Mouse (Mus musculus) gastrocnemius, postnatal 25 days (tissue): ENCODE data around the gene Elmo3. TPM values are rescaled to one million over a fixed set of nuclear protein-coding genes. Genes with fewer than 3 reads are reported as not detected.

Source experiments
- DNase-seq: peaks from one replicate; pipeline ENCODE4 v3.0.0; 2022
- microRNA-seq, 2 experiments: library from miRNA; unstranded; fragments of <30 nt; microRNA quantifications; one replicate each; pipeline ENCODE4 v1.2.0; 2021; ENCODE audit warnings: borderline replicate concordance in 2 of 2
- total RNA-seq, 2 experiments: library from RNA; stranded (reverse); gene quantifications; 1 replicate in 1 of 2; 2 replicates in 1 of 2; pipeline ENCODE4 v1.2.3; 2021

Elmo3 gene
- total RNA-seq, 2 experiments from 2014 or later, result 0.49 to 0.99 TPM

GRCm38 (mm10) chr8:105354549-105354948 is 49.1 kb downstream of the Elmo3 start:
- no peak for DNase-seq

- no peak for DNase-seq
Observed at GRCm38 (mm10) chr8:105355179-105356024, 50.0 kb downstream of the Elmo3 start.

- no peak for DNase-seq
Observed at GRCm38 (mm10) chr8:105356681-105357080, 51.3 kb downstream of the Elmo3 start.

- no peak for DNase-seq
Observed at GRCm38 (mm10) chr8:105359208-105359607, 53.8 kb downstream of the Elmo3 start.

- DNase-seq, result no peak
Observed at GRCm38 (mm10) chr8:105359646-105360045, 54.2 kb downstream of the Elmo3 start.

Small RNAs within 50 kb of the gene (microRNA-seq; reads per million reads assigned to microRNA genes)
- gene Gm27320 (0 reads per million in 2 experiments), gene Mir328 (578 to 583 reads per million in 2 experiments)

Other genes with a start within 250 kb of the Elmo3 start
- not detected for gene Ces3b, start 221.8 kb upstream of the Elmo3 start, total RNA-seq
- gene Ces4a, start 173.8 kb upstream of the Elmo3 start, total RNA-seq, result not detected
- 10 to 100 TPM; 42.1 to 42.2 TPM for gene Cbfb, start 134.9 kb upstream of the Elmo3 start, total RNA-seq
- 10 to 100 TPM; 13.5 to 24.2 TPM for gene D230025D16Rik, start 80.5 kb upstream of the Elmo3 start, total RNA-seq
- gene B3gnt9, start 50.4 kb upstream of the Elmo3 start, total RNA-seq, result 1 to 10 TPM; 2.6 TPM
- gene Tradd, start 41.0 kb upstream of the Elmo3 start, total RNA-seq, result 1 to 10 TPM; 3.0 TPM
- gene Fbxl8, start 41.0 kb upstream of the Elmo3 start, total RNA-seq, result 1 to 10 TPM in 1 of 2 experiments, under 1 TPM in 1; 0.90 to 1.0 TPM
- 1 to 10 TPM; 2.9 to 3.0 TPM for gene Hsf4, start 35.8 kb upstream of the Elmo3 start, total RNA-seq
- gene Nol3, start 29.5 kb upstream of the Elmo3 start, total RNA-seq, result 10 to 100 TPM; 22.3 to 23.3 TPM
- gene 4931428F04Rik, start 15.7 kb upstream of the Elmo3 start, total RNA-seq, result under 1 TPM; 0.64 to 0.84 TPM
- 1 to 10 TPM; 1.4 to 2.5 TPM for gene Exoc3l, start 9.5 kb upstream of the Elmo3 start, total RNA-seq
- gene E2f4, start 7.9 kb upstream of the Elmo3 start, total RNA-seq, result 10 to 100 TPM; 21.8 to 24.5 TPM
- 1 to 10 TPM in 1 of 2 experiments, under 1 TPM in 1; 0.87 to 1.4 TPM for gene Lrrc29, start 20.7 kb downstream of the Elmo3 start, total RNA-seq
- gene Tmem208, start 20.8 kb downstream of the Elmo3 start, total RNA-seq, result 10 to 100 TPM; 20.5 to 23.1 TPM
- 10 to 100 TPM; 17.4 to 24.6 TPM for gene Fhod1, start 42.4 kb downstream of the Elmo3 start, total RNA-seq
- under 1 TPM; 0.56 to 0.72 TPM for gene Slc9a5, start 43.2 kb downstream of the Elmo3 start, total RNA-seq
- under 1 TPM in 1 of 2 experiments, not detected in 1; 0.11 TPM for gene Plekhg4, start 67.7 kb downstream of the Elmo3 start, total RNA-seq
- gene Kctd19, start 107.9 kb downstream of the Elmo3 start, total RNA-seq, result not detected
- gene Lrrc36, start 108.0 kb downstream of the Elmo3 start, total RNA-seq, result under 1 TPM; 0.41 to 0.67 TPM
- 10 to 100 TPM; 86.7 to 99.2 TPM for gene Tppp3, start 165.9 kb downstream of the Elmo3 start, total RNA-seq
- gene Zdhhc1, start 191.3 kb downstream of the Elmo3 start, total RNA-seq, result 10 to 100 TPM in 1 of 2 experiments, 1 to 10 TPM in 1; 8.7 to 10.1 TPM
- gene Hsd11b2, start 213.2 kb downstream of the Elmo3 start, total RNA-seq, result under 1 TPM; 0.51 to 0.61 TPM